Mouse (Mus musculus): ENCODE results near the gene Hyal3. TPM values are rescaled to one million over a fixed set of nuclear protein-coding genes. Genes with fewer than 3 reads are reported as not detected.
"Not testable (repeated sequence)": the region's sequence is repeated elsewhere in the genome, so short reads cannot be mapped to it uniquely, and the experiment has no call there.

Hyal3 gene
- total RNA-seq, 4 experiments from 2014 or later, result 1.0 to 1.7 (median 1.1) TPM

DNA sequence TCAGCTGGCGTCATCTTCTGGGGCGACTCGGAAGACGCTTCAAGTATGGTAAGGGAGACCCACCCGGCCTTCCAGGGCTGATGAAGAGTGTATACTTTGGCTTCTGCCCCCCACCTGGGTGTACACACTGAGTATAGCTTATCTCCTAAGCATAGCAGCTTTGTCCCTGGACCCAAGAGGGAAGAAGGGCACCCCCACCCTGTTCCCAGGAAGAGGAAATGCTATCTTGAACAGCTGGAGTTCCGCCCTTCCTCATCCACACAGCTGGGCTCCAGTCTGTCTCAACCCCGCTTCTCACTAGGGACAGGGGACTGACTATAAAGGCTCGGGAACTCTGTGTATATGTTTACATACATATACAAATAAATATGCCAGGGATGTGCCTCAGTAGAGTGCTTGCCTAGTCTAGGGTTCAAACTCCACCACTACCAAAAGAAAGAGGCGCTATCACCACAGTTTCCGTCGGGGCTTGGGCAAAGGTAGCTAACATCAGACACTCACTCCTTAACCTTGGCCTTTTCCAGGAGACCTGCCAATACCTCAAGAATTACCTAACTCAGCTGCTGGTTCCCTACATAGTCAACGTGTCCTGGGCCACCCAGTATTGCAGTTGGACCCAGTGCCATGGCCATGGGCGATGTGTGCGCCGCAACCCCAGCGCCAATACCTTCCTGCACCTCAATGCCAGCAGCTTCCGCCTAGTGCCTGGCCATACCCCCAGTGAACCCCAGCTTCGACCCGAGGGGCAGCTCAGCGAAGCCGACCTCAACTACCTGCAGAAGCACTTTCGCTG, 8.9 kb upstream of the Hyal3 start:
- DNase-seq (ENCODE audit: low spot score in 2 of 2), result no peak

DNA sequence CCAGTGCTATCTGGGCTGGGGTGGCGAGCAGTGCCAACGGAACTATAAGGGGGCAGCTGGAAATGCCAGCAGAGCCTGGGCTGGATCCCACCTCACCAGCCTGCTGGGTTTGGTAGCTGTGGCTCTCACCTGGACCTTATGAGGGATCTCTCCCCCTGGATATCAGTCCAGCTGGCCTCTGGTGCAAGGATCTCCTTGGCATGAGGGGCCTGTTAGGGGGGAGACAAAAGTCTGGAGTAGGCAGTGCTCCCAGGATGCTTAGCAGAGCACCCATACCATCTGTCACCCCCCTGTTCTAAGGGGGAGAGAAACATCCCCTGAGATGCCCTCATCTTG, 8.3 kb upstream of the Hyal3 start:
- DNase-seq (ENCODE audit: low spot score in 2 of 2), result no peak

DNA sequence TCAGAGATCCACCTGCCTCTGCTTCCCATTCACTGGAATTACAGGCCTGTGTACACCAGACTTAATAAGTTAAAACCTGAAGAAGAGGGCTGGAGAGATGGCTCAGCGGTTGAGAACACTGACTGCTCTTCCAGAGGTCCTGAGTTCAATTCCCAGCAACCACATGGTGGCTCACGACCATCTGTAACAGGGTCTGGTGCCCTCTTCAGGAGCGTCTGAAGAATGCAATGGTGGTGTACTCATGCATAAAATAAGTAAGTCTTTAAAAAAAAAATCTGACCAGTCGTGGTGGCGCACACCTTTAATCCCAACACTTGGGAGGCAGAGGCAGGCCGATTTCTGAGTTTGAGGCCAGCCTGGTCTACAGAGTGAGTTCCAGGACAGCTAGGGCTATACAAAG, 6.8 kb upstream of the Hyal3 start:
- not testable (repeated sequence) for DNase-seq (ENCODE audit: low spot score in 2 of 2)

DNA sequence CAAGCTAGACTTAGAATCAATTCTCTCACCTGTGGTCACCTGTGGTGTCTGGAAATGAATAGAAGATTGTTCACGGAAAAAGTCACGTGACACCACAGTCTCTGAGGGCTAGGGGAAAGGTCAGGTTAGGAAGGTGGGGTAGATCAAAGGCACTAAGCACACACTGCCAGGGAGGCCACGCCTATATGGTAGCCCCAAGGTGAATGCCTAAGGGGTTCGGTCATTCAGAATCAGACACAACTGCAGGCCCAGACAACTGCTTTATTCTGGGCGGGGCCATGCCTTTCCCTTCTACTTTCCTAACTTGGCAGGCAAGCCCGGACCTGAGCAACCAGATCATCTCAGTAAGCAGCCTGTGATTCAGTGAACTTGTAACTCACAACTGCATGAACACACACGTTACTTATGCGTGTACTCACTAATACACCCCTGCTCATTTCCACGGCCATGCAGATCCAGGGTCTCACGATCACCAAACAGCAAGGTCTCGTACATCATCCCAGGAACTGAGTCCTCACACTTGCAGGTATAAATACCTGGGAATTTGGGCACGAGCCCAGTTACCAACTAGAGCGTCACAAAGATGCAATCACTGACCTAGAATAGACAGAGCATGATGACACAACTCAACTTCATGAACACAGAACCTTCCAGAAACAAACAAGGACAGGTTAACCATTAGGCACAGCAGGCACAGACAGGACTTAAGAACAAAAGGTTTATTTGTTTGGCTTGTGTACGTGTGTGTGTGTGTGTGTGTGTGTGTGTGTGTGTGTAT, 4.8 kb upstream of the Hyal3 start:
- DNase-seq (ENCODE audit: low spot score in 2 of 2), result no peak

DNA sequence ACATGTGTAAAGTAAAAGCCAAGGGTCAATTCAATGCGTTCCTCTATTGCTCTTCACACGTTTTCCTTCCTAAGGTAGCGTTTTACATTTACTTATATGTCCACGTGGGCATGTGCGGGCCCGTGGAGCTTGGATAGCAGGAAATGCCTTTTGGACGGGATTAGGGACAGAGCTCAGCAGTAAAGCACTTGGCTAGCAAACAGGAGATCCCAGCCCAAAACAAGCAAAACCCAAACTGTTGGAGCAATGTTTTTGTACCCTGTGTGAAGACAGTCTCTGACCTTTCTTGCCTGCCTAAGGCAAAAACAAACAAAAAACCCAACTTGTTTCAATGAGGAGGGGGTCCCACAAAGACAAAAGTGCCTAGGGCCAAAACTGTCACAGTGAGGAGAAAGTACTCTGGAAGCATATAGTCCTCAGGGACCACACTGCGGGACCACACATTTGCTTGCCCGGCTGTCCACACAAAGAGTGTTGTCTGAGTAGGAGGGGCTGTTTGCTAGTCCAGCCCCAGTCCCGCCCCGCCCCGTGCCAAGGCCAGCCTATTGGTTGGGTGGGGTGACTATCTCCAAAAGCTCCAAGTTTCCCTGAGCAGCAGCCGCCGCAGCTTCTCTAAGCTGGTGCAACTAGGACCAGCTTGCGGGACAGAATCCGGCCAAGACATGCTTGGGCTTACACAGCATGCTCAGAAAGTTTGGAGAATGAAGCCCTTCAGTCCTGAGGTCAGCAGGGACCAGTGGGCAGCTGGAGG, 4.1 kb upstream of the Hyal3 start, which contains the start of gene Hyal1:
Gene Hyal1 (plus strand): TSS at position 571 of the 751 bp plus-strand sequence.
- no peak for DNase-seq (ENCODE audit: low spot score in 2 of 2)

DNA sequence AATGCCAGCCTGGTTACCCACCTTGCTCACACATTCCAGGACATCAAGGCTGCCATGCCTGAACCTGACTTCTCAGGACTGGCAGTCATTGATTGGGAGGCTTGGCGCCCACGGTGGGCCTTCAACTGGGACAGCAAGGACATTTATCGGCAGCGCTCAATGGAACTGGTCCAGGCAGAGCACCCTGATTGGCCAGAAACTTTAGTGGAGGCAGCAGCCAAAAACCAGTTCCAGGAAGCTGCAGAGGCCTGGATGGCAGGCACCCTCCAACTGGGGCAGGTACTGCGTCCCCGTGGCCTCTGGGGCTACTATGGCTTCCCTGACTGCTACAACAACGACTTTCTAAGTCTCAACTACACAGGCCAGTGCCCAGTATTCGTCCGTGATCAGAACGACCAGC, 2.7 kb upstream of the Hyal3 start:
- DNase-seq (ENCODE audit: low spot score in 2 of 2), result no peak

DNA sequence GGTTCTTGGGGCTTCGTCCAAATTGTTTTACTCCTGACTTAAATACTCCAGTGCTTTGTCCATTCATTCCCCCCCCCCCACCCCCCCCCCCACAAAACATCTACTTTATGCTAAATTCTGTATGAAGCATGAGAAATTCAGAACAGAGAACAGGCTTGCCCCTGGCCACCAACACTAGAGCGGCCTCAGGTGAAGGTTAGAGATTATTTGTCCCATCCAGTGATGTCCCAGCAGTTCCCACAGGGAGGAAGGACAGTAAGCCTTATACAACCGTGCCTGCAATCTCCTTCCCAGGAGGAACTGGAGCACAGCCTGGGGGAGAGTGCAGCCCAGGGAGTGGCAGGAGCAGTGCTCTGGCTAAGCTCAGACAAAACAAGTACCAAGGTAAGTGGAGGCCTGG, 2.0 kb upstream of the Hyal3 start, which contains the start of gene Naa80:
Gene Naa80 (plus strand): TSS at position 301 of the 400 bp plus-strand sequence.
- DNase-seq (ENCODE audit: low spot score in 2 of 2), result no peak

DNA sequence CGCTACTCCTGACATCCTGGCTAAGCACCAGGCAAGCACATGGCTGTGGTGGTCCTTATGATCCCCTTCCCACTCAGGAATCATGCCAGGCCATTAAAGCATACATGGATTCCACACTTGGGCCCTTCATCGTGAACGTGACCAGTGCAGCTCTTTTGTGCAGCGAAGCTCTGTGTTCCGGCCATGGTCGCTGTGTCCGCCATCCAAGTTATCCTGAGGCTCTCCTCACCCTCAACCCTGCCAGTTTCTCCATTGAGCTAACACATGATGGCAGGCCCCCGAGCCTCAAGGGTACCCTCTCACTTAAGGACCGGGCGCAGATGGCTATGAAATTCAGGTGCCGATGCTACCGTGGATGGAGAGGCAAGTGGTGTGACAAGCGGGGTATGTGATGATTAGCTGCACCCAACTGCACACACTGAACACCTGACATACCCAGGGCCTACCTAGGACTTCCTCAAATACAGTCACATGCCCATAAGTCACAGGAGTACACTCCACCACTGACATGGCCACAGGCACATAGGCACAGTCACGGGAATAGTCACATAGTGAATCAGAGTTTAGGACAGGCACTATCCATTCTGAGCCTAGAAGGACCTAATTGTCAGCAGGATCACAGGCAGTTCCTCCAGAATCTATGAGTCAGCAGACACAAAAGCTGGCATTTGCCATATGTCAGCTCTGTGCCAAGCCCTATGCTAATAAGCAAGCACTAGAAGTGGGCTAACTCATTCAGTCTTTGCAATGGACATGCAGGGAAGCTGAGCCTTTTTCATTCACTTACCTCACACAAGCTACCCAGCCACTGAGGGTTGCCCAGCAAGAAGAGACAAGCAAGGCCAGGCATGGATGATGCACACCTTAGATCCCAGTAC, 1.4 kb upstream of the Hyal3 start:
- DNase-seq (ENCODE audit: low spot score in 2 of 2), result no peak

DNA sequence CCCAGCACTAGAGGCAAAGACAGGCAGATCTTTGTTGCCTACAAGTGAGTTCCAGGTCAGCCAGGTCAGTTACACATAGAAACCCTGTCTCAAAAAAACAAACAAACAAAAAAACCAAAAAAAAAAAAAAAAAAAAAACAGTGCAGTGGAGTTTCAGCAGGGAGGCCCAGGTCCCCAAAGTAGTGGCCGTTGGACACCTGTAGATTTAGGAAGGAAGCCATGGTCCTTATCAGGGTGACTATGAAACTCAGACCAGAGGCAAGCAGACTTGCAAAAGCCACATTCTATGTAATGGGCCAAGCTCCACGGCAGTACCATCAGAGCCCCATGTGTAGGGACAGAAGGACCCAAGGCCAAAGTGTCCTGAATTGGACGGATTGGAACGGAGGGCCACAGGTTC, 966 bp downstream of the Hyal3 start:
- no peak for DNase-seq (ENCODE audit: low spot score in 2 of 2)

DNA sequence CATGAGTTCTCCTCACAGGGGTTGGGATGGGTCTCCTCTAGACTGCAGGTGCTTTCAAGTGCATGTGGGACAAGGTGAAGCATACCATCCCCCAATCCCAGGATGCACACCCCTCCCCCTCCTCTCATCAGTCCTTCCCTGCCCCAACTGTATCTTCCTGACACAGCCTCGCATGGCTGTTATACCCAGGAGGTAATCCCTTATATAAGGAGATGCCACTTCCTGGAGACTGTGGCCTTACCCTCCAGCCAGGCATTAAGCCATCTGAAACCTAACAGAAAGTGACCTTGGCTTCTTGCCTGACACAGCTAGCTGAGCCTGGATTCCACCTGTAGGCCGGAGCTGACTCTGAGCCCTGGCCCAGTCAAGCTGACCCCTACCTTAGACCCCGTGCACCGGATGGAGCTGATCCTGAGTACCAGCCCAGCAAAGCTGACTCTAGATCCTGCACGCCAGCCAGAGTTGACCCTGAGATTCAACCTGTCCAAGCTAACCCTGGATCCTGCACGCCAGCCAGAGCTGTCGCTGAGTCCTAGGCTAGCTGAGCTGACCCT, 2.0 kb downstream of the Hyal3 start:
- DNase-seq (ENCODE audit: low spot score in 2 of 2), result no peak

DNA sequence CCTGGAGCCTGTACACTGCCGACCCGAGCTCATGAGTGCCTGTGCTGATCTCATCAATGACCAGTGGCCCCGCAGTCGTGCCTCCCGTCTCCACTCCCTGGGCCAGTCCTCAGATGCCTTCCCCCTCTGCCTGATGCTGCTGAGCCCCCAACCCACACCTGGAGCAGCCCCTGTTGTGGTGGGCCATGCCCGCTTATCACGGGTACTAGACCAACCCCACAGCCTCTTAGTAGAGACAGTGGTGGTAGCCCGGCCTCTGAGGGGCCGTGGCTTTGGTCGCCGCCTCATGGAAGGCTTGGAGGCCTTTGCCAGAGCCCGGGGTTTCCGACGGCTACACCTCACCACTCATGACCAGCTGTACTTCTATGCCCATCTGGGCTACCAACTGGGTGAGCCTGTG, 2.6 kb downstream of the Hyal3 start:
- no peak for DNase-seq (ENCODE audit: low spot score in 2 of 2)

DNA sequence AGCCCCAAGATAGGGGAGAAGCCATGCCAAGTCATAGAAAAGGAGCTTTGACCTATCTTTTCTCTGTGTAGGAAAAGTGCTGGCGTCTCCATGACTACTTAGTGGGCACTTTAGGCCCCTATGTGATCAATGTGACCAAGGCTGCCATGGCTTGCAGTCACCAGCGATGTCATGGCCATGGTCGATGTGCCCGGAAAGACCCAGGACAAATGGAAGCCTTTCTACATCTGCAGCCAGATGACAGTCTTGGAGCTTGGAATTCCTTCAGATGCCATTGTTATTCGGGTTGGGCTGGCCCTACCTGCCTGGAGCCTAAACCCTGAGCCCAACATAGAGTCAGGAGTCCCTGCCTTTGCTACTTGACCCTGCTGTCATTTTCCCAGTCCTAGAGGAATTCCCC, 5.9 kb downstream of the Hyal3 start:
- DNase-seq (ENCODE audit: low spot score in 2 of 2), result no peak

DNA sequence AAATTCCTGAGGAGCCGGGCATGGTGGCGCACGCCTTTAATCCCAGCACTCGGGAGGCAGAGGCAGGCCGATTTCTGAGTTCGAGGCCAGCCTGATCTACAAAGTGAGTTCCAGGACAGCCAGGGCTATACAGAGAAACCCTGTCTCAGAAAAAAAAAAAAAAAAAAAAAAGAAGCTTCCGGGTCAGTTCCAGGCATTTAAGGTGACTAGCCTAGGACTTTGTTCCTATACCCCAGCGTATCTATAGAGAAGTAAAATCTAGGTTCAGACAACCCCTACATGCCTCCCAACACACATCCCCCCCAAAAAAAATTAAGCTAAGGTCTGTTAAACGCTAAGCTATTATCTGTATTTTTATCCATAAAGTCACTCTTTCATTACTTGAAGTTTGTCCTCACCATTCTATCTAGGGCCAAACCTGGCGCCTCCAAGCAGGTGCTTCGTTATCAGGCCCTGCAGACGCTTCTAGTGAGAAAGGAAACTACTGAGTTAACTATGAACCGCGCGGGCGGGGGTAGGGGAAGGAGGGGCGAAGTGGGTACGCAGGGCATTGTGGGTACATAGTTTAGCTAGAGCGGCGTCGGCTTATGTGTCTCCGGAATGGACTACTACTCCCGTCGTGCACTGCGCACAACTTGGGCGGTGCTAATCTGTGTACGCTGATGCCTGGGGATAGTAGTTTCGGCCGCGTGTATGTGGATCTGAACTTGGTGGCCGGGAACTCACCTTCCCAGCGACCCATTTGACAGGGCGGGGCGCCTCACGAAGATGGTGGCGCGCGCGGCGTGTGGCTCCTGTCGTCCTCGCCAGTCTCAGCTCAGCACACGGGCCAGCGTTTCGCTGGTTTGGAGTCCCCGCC, 6.6 kb downstream of the Hyal3 start, which contains the start of gene Ifrd2:
Gene Ifrd2 (plus strand): TSS at position 669 of the 859 bp plus-strand sequence.
- peak; percentile 91 to 99 for DNase-seq (ENCODE audit: low spot score in 2 of 2)

DNA sequence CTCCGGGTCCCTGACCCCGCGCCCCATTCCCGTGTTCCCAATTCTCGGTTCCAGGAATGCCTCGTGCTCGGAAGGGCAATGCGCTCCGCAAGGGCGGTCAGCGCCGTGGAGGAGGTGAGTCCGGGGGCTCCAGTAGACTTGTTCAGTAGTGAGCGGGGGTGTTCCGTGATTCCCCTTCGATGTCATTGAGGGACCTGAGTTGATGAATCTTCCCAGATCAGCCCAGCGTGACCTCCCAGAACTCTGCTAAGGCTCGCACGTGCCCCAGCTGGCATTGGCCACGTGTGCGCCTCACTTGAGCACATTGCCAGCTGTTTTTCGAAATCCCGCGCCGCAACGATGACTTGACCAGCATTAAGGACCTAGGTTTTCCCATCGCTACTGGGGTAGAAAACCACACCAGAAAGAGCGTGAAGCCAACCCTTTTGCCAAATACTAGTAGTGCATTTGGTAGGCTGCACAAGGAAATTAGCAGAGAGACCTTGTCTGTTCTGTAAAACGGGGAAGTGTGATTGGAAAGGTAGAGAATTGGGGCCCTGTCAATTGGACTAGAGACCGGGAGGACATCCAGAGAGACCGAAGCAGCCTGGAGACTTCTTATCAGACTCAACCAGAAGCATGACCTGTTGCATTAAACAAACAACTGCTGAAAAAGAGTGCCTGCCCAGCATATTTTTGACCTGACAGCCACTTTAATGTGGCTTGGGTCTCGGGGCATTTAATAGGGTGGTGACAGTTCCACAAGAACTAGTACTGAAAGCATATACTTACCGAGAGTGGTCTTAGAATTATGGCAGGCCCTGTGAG, 7.4 kb downstream of the Hyal3 start:
- no peak for DNase-seq (ENCODE audit: low spot score in 2 of 2)

DNA sequence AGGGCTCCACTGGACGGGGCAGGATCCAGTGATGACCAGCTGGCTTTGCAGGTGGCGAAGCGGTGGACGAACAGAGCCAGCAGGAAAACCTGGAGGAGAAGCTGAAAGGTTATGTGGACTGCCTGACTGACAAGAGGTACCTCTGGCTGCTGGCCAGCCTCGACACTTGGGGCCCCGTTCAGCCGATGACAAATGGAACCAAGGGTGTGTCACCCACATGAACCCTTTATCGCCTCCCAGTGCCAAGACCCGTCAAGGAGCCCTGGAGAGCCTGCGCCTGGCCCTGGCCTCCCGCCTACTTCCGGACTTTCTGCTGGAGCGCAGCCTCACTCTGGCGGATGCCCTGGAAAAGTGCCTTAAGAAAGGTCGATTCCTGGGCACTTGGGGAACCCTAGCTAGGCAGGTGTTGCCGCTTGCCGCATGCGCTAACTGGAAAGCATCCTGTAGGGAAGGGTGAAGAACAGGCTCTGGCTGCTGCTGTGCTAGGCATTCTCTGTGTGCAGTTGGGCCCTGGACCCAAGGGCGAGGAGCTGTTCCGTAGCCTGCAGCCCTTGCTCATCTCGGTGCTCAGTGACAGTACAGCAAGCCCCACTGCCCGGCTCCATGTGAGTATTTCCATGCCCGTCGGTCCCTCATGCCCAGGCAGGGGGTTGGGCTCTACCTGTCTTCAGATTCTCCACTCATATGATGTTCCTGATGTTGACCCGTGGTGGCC, 9.6 kb downstream of the Hyal3 start:
- DNase-seq (ENCODE audit: low spot score in 2 of 2), result no peak

DNA sequence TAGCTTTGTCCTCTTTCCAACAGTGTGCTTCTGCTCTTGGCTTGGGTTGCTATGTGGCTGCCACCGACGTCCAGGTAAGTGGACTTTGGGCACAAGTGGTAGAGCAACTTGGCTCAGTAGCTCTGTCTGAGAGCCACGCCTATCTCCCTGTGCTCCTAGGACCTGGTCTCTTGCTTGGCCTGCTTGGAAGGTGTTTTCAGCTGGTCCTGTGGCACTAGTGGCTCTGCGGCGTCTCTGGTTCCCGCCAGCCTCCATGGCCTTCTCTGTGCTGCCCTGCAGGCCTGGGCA, 10.1 kb downstream of the Hyal3 start:
- DNase-seq (ENCODE audit: low spot score in 2 of 2), result no peak

DNA sequence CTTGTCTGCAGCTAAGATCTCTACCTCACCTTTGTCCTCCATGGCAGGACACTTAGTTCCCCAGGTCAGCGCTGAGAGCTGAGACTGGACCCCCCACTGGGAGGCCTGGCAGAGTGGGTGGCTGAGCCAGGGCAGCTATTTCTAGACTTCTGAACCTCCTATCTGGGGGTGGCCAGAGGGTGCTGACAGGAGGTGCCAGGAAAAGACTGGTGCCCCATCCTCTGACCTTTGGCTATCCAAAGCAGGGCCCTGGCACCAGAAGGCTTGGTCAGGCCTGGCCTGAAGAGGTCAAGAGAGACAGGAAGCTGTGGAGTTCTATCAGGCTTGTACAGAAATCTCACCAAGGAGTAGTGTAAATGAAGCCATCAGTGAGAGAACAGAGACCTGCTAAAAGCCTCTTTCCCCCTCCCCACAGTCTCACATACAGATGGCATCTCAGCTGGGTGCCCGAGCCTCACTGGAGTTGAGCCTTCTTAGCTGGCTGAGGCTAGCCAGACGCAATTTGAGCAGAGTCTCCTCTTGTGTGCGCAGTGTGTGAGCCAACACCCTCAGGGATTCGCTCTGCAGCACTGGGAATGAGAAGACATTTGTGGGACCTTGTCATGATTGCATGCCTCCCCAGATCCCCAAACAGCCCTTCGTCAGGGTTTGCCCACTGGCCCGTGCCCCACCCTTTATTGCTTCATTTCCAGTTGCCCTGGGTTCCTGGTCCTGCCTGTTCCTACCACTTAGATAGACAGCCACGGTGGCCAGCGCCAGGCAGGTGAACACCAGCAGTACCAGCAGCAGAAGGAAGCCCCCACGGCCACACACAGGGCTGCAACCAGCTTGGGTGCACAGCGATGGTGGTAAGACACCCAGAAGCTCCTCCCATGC, 12.7 kb downstream of the Hyal3 start:
- DNase-seq (ENCODE audit: low spot score in 2 of 2), result no peak

Data from left cerebral cortex, adult 8-10 months (tissue).